Mouse (Mus musculus): ENCODE data around the gene Dnajb8.

Dnajb8 gene

GRCm38 (mm10) chr6:88229221-88229620 lies 7.2 kb downstream of the Dnajb8 start:
- no peak for DNase-seq (ENCODE audit: low spot score in 2 of 2)

- no peak for DNase-seq (ENCODE audit: low spot score in 2 of 2)
Measured at GRCm38 (mm10) chr6:88231821-88232220, 9.8 kb downstream of the Dnajb8 start.

- DNase-seq (ENCODE audit: low spot score in 2 of 2), result no peak
Measured at GRCm38 (mm10) chr6:88232221-88232620, 10.2 kb downstream of the Dnajb8 start.

GRCm38 (mm10) chr6:88233996-88234395 lies 11.9 kb downstream of the Dnajb8 start:
- DNase-seq (ENCODE audit: low spot score in 2 of 2), result no peak

GRCm38 (mm10) chr6:88235461-88235860 lies 13.4 kb downstream of the Dnajb8 start:
- no peak for DNase-seq (ENCODE audit: low spot score in 2 of 2)

- DNase-seq (ENCODE audit: low spot score in 2 of 2), result no peak
Measured at GRCm38 (mm10) chr6:88235983-88236382, 13.9 kb downstream of the Dnajb8 start.

- DNase-seq (ENCODE audit: low spot score in 2 of 2), result no peak
Measured at GRCm38 (mm10) chr6:88236513-88236912, 14.4 kb downstream of the Dnajb8 start.

GRCm38 (mm10) chr6:88242604-88243003 lies 20.5 kb downstream of the Dnajb8 start:
- peak in 1 of 2 experiments; percentile 41 for DNase-seq (ENCODE audit: low spot score in 2 of 2)

- no peak for DNase-seq (ENCODE audit: low spot score in 2 of 2)
Measured at GRCm38 (mm10) chr6:88249231-88249630, 27.2 kb downstream of the Dnajb8 start.

- DNase-seq (ENCODE audit: low spot score in 2 of 2), result no peak
Measured at GRCm38 (mm10) chr6:88251396-88251795, 29.3 kb downstream of the Dnajb8 start.

- no peak for DNase-seq (ENCODE audit: low spot score in 2 of 2)
Measured at GRCm38 (mm10) chr6:88251798-88252478, 29.9 kb downstream of the Dnajb8 start.

GRCm38 (mm10) chr6:88254082-88254481 lies 32.0 kb downstream of the Dnajb8 start:
- no peak for DNase-seq (ENCODE audit: low spot score in 2 of 2)

GRCm38 (mm10) chr6:88255435-88255834 lies 33.4 kb downstream of the Dnajb8 start:
- DNase-seq (ENCODE audit: low spot score in 2 of 2), result no peak

GRCm38 (mm10) chr6:88259621-88260020 lies 37.6 kb downstream of the Dnajb8 start:
- no peak for DNase-seq (ENCODE audit: low spot score in 2 of 2)

GRCm38 (mm10) chr6:88260645-88261044 lies 38.6 kb downstream of the Dnajb8 start:
- no peak for DNase-seq (ENCODE audit: low spot score in 2 of 2)

- DNase-seq (ENCODE audit: low spot score in 2 of 2), result no peak
Measured at GRCm38 (mm10) chr6:88262160-88262559, 40.1 kb downstream of the Dnajb8 start.

GRCm38 (mm10) chr6:88265355-88265754 lies 43.3 kb downstream of the Dnajb8 start:
- DNase-seq (ENCODE audit: low spot score in 2 of 2), result no peak

GRCm38 (mm10) chr6:88266055-88266454 lies 44.0 kb downstream of the Dnajb8 start:
- DNase-seq (ENCODE audit: low spot score in 2 of 2), result no peak

- DNase-seq (ENCODE audit: low spot score in 2 of 2), result no peak
Measured at GRCm38 (mm10) chr6:88267068-88267467, 45.0 kb downstream of the Dnajb8 start.

- no peak for DNase-seq (ENCODE audit: low spot score in 2 of 2)
Measured at GRCm38 (mm10) chr6:88267970-88268369, 45.9 kb downstream of the Dnajb8 start.

GRCm38 (mm10) chr6:88274623-88275022 lies 52.6 kb downstream of the Dnajb8 start:
- no peak for DNase-seq (ENCODE audit: low spot score in 2 of 2)

GRCm38 (mm10) chr6:88276221-88276620 lies 54.2 kb downstream of the Dnajb8 start:
- no peak for DNase-seq (ENCODE audit: low spot score in 2 of 2)

GRCm38 (mm10) chr6:88277242-88277641 lies 55.2 kb downstream of the Dnajb8 start:
- DNase-seq (ENCODE audit: low spot score in 2 of 2), result no peak

- DNase-seq (ENCODE audit: low spot score in 2 of 2), result no peak
Measured at GRCm38 (mm10) chr6:88278141-88278540, 56.1 kb downstream of the Dnajb8 start.
